Mouse (Mus musculus) midbrain, embryonic 14.5 days (tissue): ENCODE data around the gene Lsm4. TPM values are rescaled to one million over a fixed set of nuclear protein-coding genes. Genes with fewer than 3 reads are reported as not detected.

Source experiments
- ATAC-seq: fragments of 200-750 bp; cut with Nextera tagmentation; 2 replicates; pipeline ENCODE4 v1.8.0; 2017; ENCODE audit warnings: moderate number of reproducible peaks, moderate library complexity; ENCODE audit not compliant: low FRiP score, low TSS enrichment
- DNase-seq: peaks from one replicate; pipeline ENCODE4 v3.0.0-alpha.2; 2015
- H3K27ac ChIP-seq: fragments of 300-500 bp; sonication (generic); replicated peaks from 2 replicates; pipeline ENCODE4 v1.5.1; 2014; ENCODE audit warnings: mild to moderate bottlenecking, low read depth, low read length, moderate library complexity
- H3K27me3 ChIP-seq: fragments of 300-500 bp; sonication (generic); 2 replicates; pipeline ENCODE4 v1.6.1; 2014; ENCODE audit warnings: low read length, control low read depth, mixed read lengths; ENCODE audit not compliant: control insufficient read depth, insufficient read depth
- H3K36me3 ChIP-seq: fragments of 300-500 bp; sonication (generic); 2 replicates; pipeline ENCODE4 v1.6.1; 2014; ENCODE audit warnings: low read length, control low read depth; ENCODE audit not compliant: control insufficient read depth, insufficient read depth
- H3K4me1 ChIP-seq: fragments of 300-500 bp; sonication (generic); 2 replicates; pipeline ENCODE4 v1.6.1; 2014; ENCODE audit warnings: mild to moderate bottlenecking, antibody characterized with exemption, low read length, control low read depth; ENCODE audit not compliant: control insufficient read depth, insufficient read depth
- H3K4me2 ChIP-seq: fragments of 300-500 bp; sonication (generic); 2 replicates; pipeline ENCODE4 v1.6.1; 2014; ENCODE audit warnings: mild to moderate bottlenecking, low read length, moderate library complexity
- H3K4me3 ChIP-seq: fragments of 300-500 bp; sonication (generic); replicated peaks from 2 replicates; pipeline ENCODE4 v1.5.1; 2014; ENCODE audit warnings: low read depth, low read length
- H3K9ac ChIP-seq: fragments of 300-500 bp; sonication (generic); replicated peaks from 2 replicates; pipeline ENCODE4 v1.6.1; 2014; ENCODE audit warnings: mild to moderate bottlenecking, low read length, moderate library complexity
- H3K9me3 ChIP-seq: fragments of 300-500 bp; sonication (generic); 2 replicates; pipeline ENCODE4 v1.6.1; 2016; ENCODE audit warnings: low read length, control low read depth, mixed read lengths; ENCODE audit not compliant: control insufficient read depth
- WGBS: fragments of 180-500 bp; shearing (Covaris S2); extraction: QIAGEN DNeasy Blood & Tissue Kit; methylation state at CpG from one replicate; pipeline ENCODE4 v1.1.7; 2014; 5-methylcytosine and 5-hydroxymethylcytosine counted together
- polyA plus RNA-seq: library from polyadenylated mRNA; unstranded; fragments of >200 nt; fragmentation: Nextera tagmentation; extraction: Ambion mirVana; gene quantifications from 2 replicates; pipeline ENCODE4 v1.2.1, GENCODE M21; 2014

The Lsm4 gene
- polyA plus RNA-seq, 1 experiment from 2014 or later: 175 TPM

GRCm38 (mm10) chr8:70632346-70632892 is 40.6 kb upstream of the Lsm4 start, which contains the start of gene Gdf15:
Gene Gdf15, minus strand, starts transcription at chr8:70632456.
- DNase-seq: no peak
- H3K27ac ChIP-seq: no peak within 1 kb of the TSS

GRCm38 (mm10) chr8:70634066-70634465 is 39.0 kb upstream of the Lsm4 start:
- Histone ChIP-seq H3K36me3 (no peaks in the 10 kb centered on the region), H3K4me2 (no peak overlapping the region), H3K27ac (no peak overlapping the region), H3K9ac (no peak overlapping the region), H3K4me3 (no peak overlapping the region), H3K9me3 (no peaks in the 10 kb centered on the region), H3K4me1 (peaks cover 15% of the 10 kb centered on the region), H3K27me3 (0 out of 2 replicates have a peak, but pooled peaks cover 6% of the 10 kb centered on the region)
- WGBS: 64% methylated on average over 6 of the region's 6 CpGs
- DNase-seq: no peak
- no peak for ATAC-seq

More at GRCm38 (mm10) chr8:70632346-70632892, 40.6 kb upstream of the Lsm4 start, which contains the start of gene Gdf15:
- Histone ChIP-seq H3K9me3 (no peaks in the 10 kb centered on the region), H3K4me1 (peaks cover 17% of the 10 kb centered on the region), H3K27me3 (0 out of 2 replicates have a peak, but pooled peaks cover 6% of the 10 kb centered on the region), H3K4me2 (no peak within 1 kb of the TSS), H3K4me3 (no peak within 1 kb of the TSS), H3K36me3 (no peaks in the 10 kb centered on the region), H3K9ac (no peak within 1 kb of the TSS)
- WGBS: 74% methylated on average over 6 of the region's 6 CpGs
- ATAC-seq: no peak

- ATAC-seq (no peak), DNase-seq (no peak)
- no peaks in the 10 kb centered on the region for H3K9me3 ChIP-seq
- no peak overlapping the region for H3K4me2 ChIP-seq
- H3K9ac ChIP-seq: no peak overlapping the region
- WGBS: 69% methylated on average over 6 of the region's 6 CpGs
- H3K4me1 ChIP-seq: peaks cover 4% of the 10 kb centered on the region; the same call in 1 of the 2 replicates
- no peaks in the 10 kb centered on the region for H3K36me3 ChIP-seq
- H3K4me3 ChIP-seq: no peak overlapping the region
- no peak overlapping the region for H3K27ac ChIP-seq
- 0 out of 2 replicates have a peak, but pooled peaks cover 6% of the 10 kb centered on the region for H3K27me3 ChIP-seq
Observed at GRCm38 (mm10) chr8:70635527-70635926, 37.5 kb upstream of the Lsm4 start.

- Histone ChIP-seq H3K9ac (no peak overlapping the region), H3K4me1 (no peaks in the 10 kb centered on the region), H3K4me3 (no peak overlapping the region), H3K36me3 (no peaks in the 10 kb centered on the region), H3K4me2 (no peak overlapping the region), H3K9me3 (no peaks in the 10 kb centered on the region), H3K27ac (no peak overlapping the region), H3K27me3 (no peaks in the 10 kb centered on the region)
- DNase-seq (no peak), ATAC-seq (no peak)
- WGBS: 62% methylated on average over 8 of the region's 8 CpGs
Observed at GRCm38 (mm10) chr8:70636838-70637237, 36.2 kb upstream of the Lsm4 start.

- ATAC-seq (no peak), DNase-seq (no peak)
- WGBS: 79% methylated on average over 9 of the region's 9 CpGs
- no peak overlapping the region for H3K4me2 ChIP-seq
- no peaks in the 10 kb centered on the region for H3K36me3 ChIP-seq
- H3K9ac ChIP-seq: no peak overlapping the region
- H3K4me1 ChIP-seq: no peaks in the 10 kb centered on the region
- H3K4me3 ChIP-seq: no peak overlapping the region
- H3K27me3 ChIP-seq: no peaks in the 10 kb centered on the region
- H3K9me3 ChIP-seq: no peaks in the 10 kb centered on the region
- no peak overlapping the region for H3K27ac ChIP-seq
Observed at GRCm38 (mm10) chr8:70638752-70639151, 34.3 kb upstream of the Lsm4 start.

GRCm38 (mm10) chr8:70643019-70643418 is 30.0 kb upstream of the Lsm4 start:
- no peak for ATAC-seq
- no peaks in the 10 kb centered on the region for H3K27me3 ChIP-seq
- H3K36me3 ChIP-seq: no peaks in the 10 kb centered on the region
- no peaks in the 10 kb centered on the region for H3K9me3 ChIP-seq
- H3K27ac ChIP-seq: no peak overlapping the region
- no peak overlapping the region for H3K4me3 ChIP-seq
- no peaks in the 10 kb centered on the region for H3K4me1 ChIP-seq
- WGBS: 68% methylated on average over 3 of the region's 3 CpGs
- no peak overlapping the region for H3K4me2 ChIP-seq
- no peak for DNase-seq
- H3K9ac ChIP-seq: no peak overlapping the region

- 77% methylated on average over 2 of the region's 2 CpGs for WGBS
- no peak overlapping the region for H3K4me3 ChIP-seq
- H3K9me3 ChIP-seq: no peaks in the 10 kb centered on the region
- H3K4me2 ChIP-seq: no peak overlapping the region
- no peak overlapping the region for H3K27ac ChIP-seq
- DNase-seq (no peak), ATAC-seq (no peak)
- H3K27me3 ChIP-seq: no peaks in the 10 kb centered on the region
- no peaks in the 10 kb centered on the region for H3K36me3 ChIP-seq
- H3K4me1 ChIP-seq: 0 out of 2 replicates have a peak, but pooled peaks cover 4% of the 10 kb centered on the region
- no peak overlapping the region for H3K9ac ChIP-seq
Observed at GRCm38 (mm10) chr8:70644065-70644464, 29.0 kb upstream of the Lsm4 start.

GRCm38 (mm10) chr8:70645501-70646224 is 27.4 kb upstream of the Lsm4 start:
- 61% methylated on average over 17 of the region's 17 CpGs for WGBS
- no peak overlapping the region for H3K27ac ChIP-seq
- no peak for ATAC-seq
- peaks cover 10% of the 10 kb centered on the region for H3K36me3 ChIP-seq
- H3K9me3 ChIP-seq: no peaks in the 10 kb centered on the region
- DNase-seq: no peak
- H3K9ac ChIP-seq: no peak overlapping the region
- H3K4me3 ChIP-seq: no peak overlapping the region
- no peaks in the 10 kb centered on the region for H3K27me3 ChIP-seq
- H3K4me2 ChIP-seq: no peak overlapping the region
- H3K4me1 ChIP-seq: 0 out of 2 replicates have a peak, but pooled peaks cover 14% of the 10 kb centered on the region

GRCm38 (mm10) chr8:70646369-70646768 is 26.7 kb upstream of the Lsm4 start:
- ATAC-seq (no peak), DNase-seq (no peak)
- peaks cover 15% of the 10 kb centered on the region for H3K36me3 ChIP-seq
- H3K4me1 ChIP-seq: 0 out of 2 replicates have a peak, but pooled peaks cover 14% of the 10 kb centered on the region
- no peak overlapping the region for H3K4me3 ChIP-seq
- H3K9me3 ChIP-seq: no peaks in the 10 kb centered on the region
- H3K4me2 ChIP-seq: no peak overlapping the region
- H3K9ac ChIP-seq: no peak overlapping the region
- H3K27ac ChIP-seq: no peak overlapping the region
- no peaks in the 10 kb centered on the region for H3K27me3 ChIP-seq
- 66% methylated on average over 6 of the region's 6 CpGs for WGBS
